Comparison of ENCODE assay signal across 8 mouse cellular contexts in the genomic region with DNA sequence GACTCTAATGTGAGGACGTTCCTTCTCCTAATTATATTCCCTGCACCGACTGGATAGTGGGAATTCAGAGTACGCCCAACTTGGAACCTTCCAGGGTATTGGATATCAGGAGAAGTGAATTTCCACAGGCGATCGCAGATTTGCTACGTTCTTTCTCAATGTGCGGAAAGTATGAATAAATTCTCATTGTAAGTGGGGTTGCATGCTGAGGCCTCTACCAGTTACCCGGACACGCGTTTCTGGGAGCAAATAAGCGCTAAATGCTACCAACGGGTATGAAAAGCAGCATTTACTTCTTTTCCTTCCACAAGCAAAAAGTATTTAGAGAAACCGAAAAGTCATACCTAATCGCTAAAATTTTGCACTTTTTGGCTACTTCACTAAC. TPM values are rescaled to one million over a fixed set of nuclear protein-coding genes. Genes with fewer than 3 reads are reported as not detected.
DNase-seq lines count a peak whose midpoint lies in the region; ATAC-seq and TF ChIP-seq lines count a peak whose summit lies in the region.

No protein-coding gene starts in this region.

- TF ChIP-seq RAD21 in MEL (IDR thresholded peaks at IDR 0.05; ENCODE audit: low read depth, low read length): no peak

- peak overlapping the region; percentile 95 to 98 for H3K4me3 ChIP-seq in heart, embryonic 14.5 days (ENCODE audit: control insufficient read depth in 1 of 2, insufficient read depth in 1 of 2, low read depth in 1 of 2, low read length in 2 of 2)
- peak overlapping the region; percentile 74 to 98 for H3K4me3 ChIP-seq in MEL (ENCODE audit: control insufficient read depth in 1 of 2, insufficient read depth in 1 of 2, low read depth in 2 of 2, low read length in 2 of 2)
- H3K4me3 ChIP-seq in hindbrain, embryonic 11.5 days (ENCODE audit: low read depth, low read length): peak overlapping the region; percentile 99
- H3K4me3 ChIP-seq in midbrain, embryonic 13.5 days (replicated peaks): peak overlapping the region; percentile 96

- H3K79me2 ChIP-seq in MEL (ENCODE audit: control insufficient read depth, insufficient read depth, low read length, poor library complexity): peaks cover 64% of the 10 kb centered on the region

- no peaks in the 10 kb centered on the region for H3K36me3 ChIP-seq in heart, embryonic 14.5 days (ENCODE audit: control insufficient read depth, insufficient read depth, low read length)
- peaks cover 0 to 24% of the 10 kb centered on the region in 2 experiments; a peak in 2 of 4 replicates for H3K36me3 ChIP-seq in MEL (ENCODE audit: control insufficient read depth in 1 of 2, insufficient read depth in 2 of 2, low read length in 2 of 2)
- no peaks in the 10 kb centered on the region for H3K36me3 ChIP-seq in hindbrain, embryonic 11.5 days (ENCODE audit: control insufficient read depth, insufficient read depth, low read length)
- H3K36me3 ChIP-seq in midbrain, embryonic 13.5 days: no peaks in the 10 kb centered on the region

- H3K27me3 ChIP-seq in heart, embryonic 14.5 days (ENCODE audit: control insufficient read depth, insufficient read depth, low read length): no peaks in the 10 kb centered on the region
- H3K27me3 ChIP-seq in MEL (ENCODE audit: control insufficient read depth in 1 of 2, insufficient read depth in 2 of 2, low read length in 2 of 2): no peaks in the 10 kb centered on the region
- H3K27me3 ChIP-seq in hindbrain, embryonic 11.5 days (ENCODE audit: control insufficient read depth, insufficient read depth, low read length): no peaks in the 10 kb centered on the region
- H3K27me3 ChIP-seq in midbrain, embryonic 13.5 days: no peaks in the 10 kb centered on the region

- no peak for DNase-seq in heart, postnatal 4 days
- peak; percentile 61 for DNase-seq in MEL (ENCODE audit: low read depth, low spot score)
- no peak for DNase-seq in hindbrain, embryonic 11.5 days (ENCODE audit: low spot score)
- DNase-seq in urinary bladder, postnatal 36 days (ENCODE audit: low spot score in 2 of 2): no peak
- no peak for DNase-seq in ovary, postnatal 10 days (ENCODE audit: low spot score)
- no peak for DNase-seq in retina, postnatal 1 day

- TF ChIP-seq CTCF in MEL (IDR thresholded peaks at IDR 0.05 in 2 of 3, conservative IDR thresholded peaks at IDR 0.05 in 1 of 3; ENCODE audit: control insufficient read depth in 1 of 3, insufficient read depth in 1 of 3, low read depth in 2 of 3, low read length in 3 of 3, poor library complexity in 1 of 3, severe bottlenecking in 1 of 3): no peak

- peaks cover 8 to 40% of the 10 kb centered on the region in 2 experiments for H3K4me1 ChIP-seq in heart, embryonic 14.5 days (ENCODE audit: control insufficient read depth in 2 of 2, insufficient read depth in 2 of 2, low read length in 2 of 2)
- peaks cover 11 to 18% of the 10 kb centered on the region in 2 experiments for H3K4me1 ChIP-seq in MEL (ENCODE audit: control insufficient read depth in 1 of 2, insufficient read depth in 2 of 2, low read length in 2 of 2)
- no peaks in the 10 kb centered on the region; the same call in 1 of the 2 replicates for H3K4me1 ChIP-seq in hindbrain, embryonic 11.5 days (replicated peaks; ENCODE audit: control insufficient read depth, insufficient read depth, low read length)
- peaks cover 56% of the 10 kb centered on the region for H3K4me1 ChIP-seq in midbrain, embryonic 13.5 days (replicated peaks)

- H3K9me3 ChIP-seq in heart, embryonic 14.5 days (ENCODE audit: control insufficient read depth, low read length): no peaks in the 10 kb centered on the region
- no peaks in the 10 kb centered on the region for H3K9me3 ChIP-seq in MEL (replicated peaks; ENCODE audit: insufficient read depth, low read length)
- no peaks in the 10 kb centered on the region for H3K9me3 ChIP-seq in hindbrain, embryonic 11.5 days (ENCODE audit: control insufficient read depth, low read length)
- no peaks in the 10 kb centered on the region for H3K9me3 ChIP-seq in midbrain, embryonic 13.5 days

- WGBS in heart, embryonic 14.5 days: under 1% methylated on average over 14 of the region's 14 CpGs
- under 1% methylated on average over 14 of the region's 14 CpGs for WGBS in hindbrain, embryonic 11.5 days
- under 1% methylated on average over 14 of the region's 14 CpGs for WGBS in midbrain, embryonic 13.5 days

- TF ChIP-seq POLR2A in MEL (IDR thresholded peaks at IDR 0.05; ENCODE audit: control insufficient read depth in 1 of 2, insufficient read depth in 1 of 2, low read depth in 1 of 2, low read length in 2 of 2, poor library complexity in 1 of 2): no peak

- TF ChIP-seq EP300 in MEL (IDR thresholded peaks at IDR 0.05; ENCODE audit: low read depth in 1 of 2, low read length in 2 of 2): no peak

- no peak for ATAC-seq in heart, embryonic 14.5 days (ENCODE audit: insufficient number of reproducible peaks, insufficient read depth, low FRiP score, low read depth)
- no peak for ATAC-seq in hindbrain, embryonic 11.5 days (ENCODE audit: low FRiP score)
- no peak for ATAC-seq in midbrain, embryonic 13.5 days

- peak overlapping the region; percentile 91 for H3K4me2 ChIP-seq in heart, embryonic 14.5 days (ENCODE audit: low read length)
- peak overlapping the region; percentile 88 for H3K4me2 ChIP-seq in hindbrain, embryonic 11.5 days (replicated peaks; ENCODE audit: low read depth, low read length)
- H3K4me2 ChIP-seq in midbrain, embryonic 13.5 days (replicated peaks): peak overlapping the region; percentile 90

- peak overlapping the region; percentile 97 for H3K9ac ChIP-seq in heart, embryonic 14.5 days (ENCODE audit: low read length)
- H3K9ac ChIP-seq in MEL (ENCODE audit: control insufficient read depth, low read depth, low read length, poor library complexity, severe bottlenecking): peak overlapping the region; percentile 99
- H3K9ac ChIP-seq in hindbrain, embryonic 11.5 days (ENCODE audit: low read depth, low read length): peak overlapping the region; percentile 94
- peak overlapping the region; percentile 98 for H3K9ac ChIP-seq in midbrain, embryonic 13.5 days (replicated peaks)

- H3K27ac ChIP-seq in heart, embryonic 14.5 days (replicated peaks in 1 of 2; ENCODE audit: control insufficient read depth in 1 of 2, insufficient read depth in 1 of 2, low read depth in 2 of 2, low read length in 2 of 2): peak overlapping the region; percentile 84 to 99
- H3K27ac ChIP-seq in MEL (ENCODE audit: control insufficient read depth, low read depth, low read length): peak overlapping the region; percentile 74
- peak overlapping the region; percentile 97 for H3K27ac ChIP-seq in hindbrain, embryonic 11.5 days (ENCODE audit: low read depth, low read length)
- peak overlapping the region; percentile 98 for H3K27ac ChIP-seq in midbrain, embryonic 13.5 days

TF ChIP-seq in MEL, 35 proteins besides CTCF, POLR2A, EP300 and RAD21:
- TF ChIP-seq MYC (IDR thresholded peaks at IDR 0.05; ENCODE audit: low read depth, low read length) (0 out of 2 replicates have a peak, but pooled peaks have one; percentile 27), MAZ (IDR thresholded peaks at IDR 0.05; ENCODE audit: low read depth, low read length) (no peak), MXI1 (IDR thresholded peaks at IDR 0.05; ENCODE audit: low read depth, low read length) (peak; percentile 40; the same call in 1 of the 2 replicates)

RNA-seq across cellular contexts. Expression of a gene that starts 1.2 kb away (rescaled TPM):
- 9.6 and 10.7 TPM in 2 replicates for polyA plus RNA-seq in heart, embryonic 14.5 days (2014; fragmentation: Nextera tagmentation; extraction: Ambion mirVana)
- total RNA-seq in heart, postnatal 4 days (2021): 10 to 100 TPM; 33.7 to 34.9 TPM
- 11.9 and 12.6 TPM in 2 replicates for total RNA-seq in MEL (2012; rRNA removed)
- 100 to 1,000 TPM in 1 of 2 experiments, 10 to 100 TPM in 1; 46.9 to 102 TPM for polyA plus RNA-seq in MEL (2012; ENCODE audit: insufficient read depth in 1 of 2, insufficient read length in 2 of 2, low read depth in 1 of 2, low replicate concordance in 2 of 2, missing spikeins in 1 of 2)
- 17.6 and 22.0 TPM in 2 replicates for polyA plus RNA-seq in hindbrain, embryonic 11.5 days (2014; fragmentation: Nextera tagmentation; extraction: Ambion mirVana)
- polyA plus RNA-seq in midbrain, embryonic 13.5 days (2015; fragmentation: Nextera tagmentation; extraction: Ambion mirVana): 18.3 and 20.5 TPM in 2 replicates
